Mouse (Mus musculus): Measurements from ENCODE around the gene Ddx27.

Ddx27 gene

GRCm38 (mm10) chr2:167014702-167015381, at the start of gene Ddx27:
TSS of gene Ddx27 (plus strand) at chr2:167015193.
- peak; percentile 26; the same call in 1 of the 2 replicates for TF ChIP-seq GATA4 (IDR thresholded peaks at IDR 0.05; ENCODE audit: insufficient replicate concordance, low read length)

- no peak for TF ChIP-seq GATA4 (IDR thresholded peaks at IDR 0.05; ENCODE audit: insufficient replicate concordance, low read length)
Observed at GRCm38 (mm10) chr2:166973153-166973552, 41.8 kb upstream of the Ddx27 start.

GRCm38 (mm10) chr2:166974177-166974872, 40.7 kb upstream of the Ddx27 start:
- no peak for TF ChIP-seq GATA4 (IDR thresholded peaks at IDR 0.05; ENCODE audit: insufficient replicate concordance, low read length)

- TF ChIP-seq GATA4 (IDR thresholded peaks at IDR 0.05; ENCODE audit: insufficient replicate concordance, low read length): no peak
Observed at GRCm38 (mm10) chr2:166976356-166976755, 38.6 kb upstream of the Ddx27 start.

- TF ChIP-seq GATA4 (IDR thresholded peaks at IDR 0.05; ENCODE audit: insufficient replicate concordance, low read length): no peak
Observed at GRCm38 (mm10) chr2:166977490-166977889, 37.5 kb upstream of the Ddx27 start.

- TF ChIP-seq GATA4 (IDR thresholded peaks at IDR 0.05; ENCODE audit: insufficient replicate concordance, low read length): no peak
Observed at GRCm38 (mm10) chr2:166980161-166980560, 34.8 kb upstream of the Ddx27 start.

GRCm38 (mm10) chr2:166983351-166983894, 31.6 kb upstream of the Ddx27 start:
- TF ChIP-seq GATA4 (IDR thresholded peaks at IDR 0.05; ENCODE audit: insufficient replicate concordance, low read length): no peak

- TF ChIP-seq GATA4 (IDR thresholded peaks at IDR 0.05; ENCODE audit: insufficient replicate concordance, low read length): no peak
Observed at GRCm38 (mm10) chr2:166990861-166991260, 24.1 kb upstream of the Ddx27 start.

- no peak for TF ChIP-seq GATA4 (IDR thresholded peaks at IDR 0.05; ENCODE audit: insufficient replicate concordance, low read length)
Observed at GRCm38 (mm10) chr2:166991945-166992344, 23.0 kb upstream of the Ddx27 start.

GRCm38 (mm10) chr2:166995021-166995795, 19.8 kb upstream of the Ddx27 start:
- TF ChIP-seq GATA4 (IDR thresholded peaks at IDR 0.05; ENCODE audit: insufficient replicate concordance, low read length): no peak

GRCm38 (mm10) chr2:166995796-166996532, 19.0 kb upstream of the Ddx27 start, which contains the start of gene Stau1:
TSS of gene Stau1 (minus strand) at chr2:166996299.
- TF ChIP-seq GATA4 (IDR thresholded peaks at IDR 0.05; ENCODE audit: insufficient replicate concordance, low read length): no peak

- no peak for TF ChIP-seq GATA4 (IDR thresholded peaks at IDR 0.05; ENCODE audit: insufficient replicate concordance, low read length)
Observed at GRCm38 (mm10) chr2:166996533-166996894, 18.5 kb upstream of the Ddx27 start.

GRCm38 (mm10) chr2:167001486-167001885, 13.5 kb upstream of the Ddx27 start:
- TF ChIP-seq GATA4 (IDR thresholded peaks at IDR 0.05; ENCODE audit: insufficient replicate concordance, low read length): no peak

- no peak for TF ChIP-seq GATA4 (IDR thresholded peaks at IDR 0.05; ENCODE audit: insufficient replicate concordance, low read length)
Observed at GRCm38 (mm10) chr2:167004099-167004854, 10.7 kb upstream of the Ddx27 start.
